ENCODE assay signal across 8 mouse cellular contexts in genomic region chr10:63381498-63382280, GRCm38 (mm10). TPM values are rescaled to one million over a fixed set of nuclear protein-coding genes. Genes with fewer than 3 reads are reported as not detected.
DNase-seq lines count a peak whose midpoint lies in the region; ATAC-seq and TF ChIP-seq lines count a peak whose summit lies in the region.

Sirt1 (minus strand) TSS chr10:63381704.

- 4% methylated on average over 24 of the region's 24 CpGs for WGBS in hindbrain, postnatal 0 days
- under 1% methylated on average over 24 of the region's 24 CpGs for WGBS in liver, postnatal 0 days (ENCODE audit: insufficient replicate concordance)

- ATAC-seq in erythroblast, adult 5-6 weeks (replicated peaks; ENCODE audit: low FRiP score, poor library complexity, severe bottlenecking), result no peak
- ATAC-seq in hindbrain, postnatal 0 days, result no peak
- no peak for ATAC-seq in liver, postnatal 0 days

- H3K4me3 ChIP-seq in hindbrain, postnatal 0 days (ENCODE audit: low read length), result peak within 1 kb of the TSS; percentile 50
- H3K4me3 ChIP-seq in liver, postnatal 0 days (ENCODE audit: low read depth, low read length), result peak within 1 kb of the TSS; percentile 74

- DNase-seq in layer of hippocampus, adult 8-10 months (ENCODE audit: low spot score in 2 of 2), result peak in 1 of 2 experiments; percentile 10
- no peak for DNase-seq in layer of hippocampus, adult 9-11 months
- DNase-seq in adrenal gland, adult (ENCODE audit: inconsistent age in 2 of 2, low spot score in 1 of 2), result peak; percentile 27 to 55
- DNase-seq in hindbrain, postnatal 0 days (ENCODE audit: low spot score), result peak; percentile 14
- peak; percentile 18 for DNase-seq in liver, postnatal 0 days
- peak; percentile 45 for DNase-seq in retina, adult 2 months (ENCODE audit: low read depth, low spot score)
- DNase-seq in adipocyte (ENCODE audit: low spot score), result no peak

- H3K27me3 ChIP-seq in hindbrain, postnatal 0 days (ENCODE audit: insufficient read depth, low read length), result no peaks in the 10 kb centered on the region
- H3K27me3 ChIP-seq in liver, postnatal 0 days (ENCODE audit: insufficient read depth, low read length), result no peaks in the 10 kb centered on the region

- no peak for TF ChIP-seq EP300 in liver, postnatal 0 days (IDR thresholded peaks at IDR 0.05; ENCODE audit: low read depth)

- no peaks in the 10 kb centered on the region for H3K9me3 ChIP-seq in hindbrain, postnatal 0 days (ENCODE audit: low read length)
- H3K9me3 ChIP-seq in liver, postnatal 0 days (ENCODE audit: low read length), result no peaks in the 10 kb centered on the region

- H3K9ac ChIP-seq in hindbrain, postnatal 0 days (replicated peaks; ENCODE audit: low read length), result peak within 1 kb of the TSS; percentile 66
- H3K9ac ChIP-seq in liver, postnatal 0 days (replicated peaks), result peak within 1 kb of the TSS; percentile 73

- H3K27ac ChIP-seq in hindbrain, postnatal 0 days, result peak within 1 kb of the TSS; percentile 62
- H3K27ac ChIP-seq in liver, postnatal 0 days (ENCODE audit: low read depth), result no peak within 1 kb of the TSS

- no peaks in the 10 kb centered on the region for H3K4me1 ChIP-seq in hindbrain, postnatal 0 days (ENCODE audit: insufficient read depth, low read length)
- peaks cover 11% of the 10 kb centered on the region for H3K4me1 ChIP-seq in liver, postnatal 0 days (ENCODE audit: insufficient read depth)

- H3K36me3 ChIP-seq in hindbrain, postnatal 0 days (ENCODE audit: insufficient read depth, low read length), result no peaks in the 10 kb centered on the region
- H3K36me3 ChIP-seq in liver, postnatal 0 days (replicated peaks; ENCODE audit: insufficient read depth, low read length), result no peaks in the 10 kb centered on the region

- peak within 1 kb of the TSS; percentile 90 for H3K4me2 ChIP-seq in hindbrain, postnatal 0 days (ENCODE audit: low read depth, low read length)
- H3K4me2 ChIP-seq in liver, postnatal 0 days (ENCODE audit: low read depth, low read length), result peak within 1 kb of the TSS; percentile 97

- no peak for TF ChIP-seq CTCF in hindbrain, postnatal 0 days (IDR thresholded peaks at IDR 0.05; ENCODE audit: low read depth)
- TF ChIP-seq CTCF in liver, postnatal 0 days (IDR thresholded peaks at IDR 0.05; ENCODE audit: low read depth), result no peak

RNA-seq across cellular contexts. Expression of gene Sirt1, which starts in this region (rescaled TPM):
- total RNA-seq in layer of hippocampus, adult 8-10 months (2022), result 10 to 100 TPM; 14.1 to 16.0 (median 15.3) TPM
- 18.8 and 21.7 TPM in 2 replicates for total RNA-seq in erythroblast, adult 5-6 weeks (2015; ENCODE audit: low replicate concordance)
- total RNA-seq in erythroblast, adult 5-6 weeks (2017; ENCODE audit: low replicate concordance), result 30.3 and 31.5 TPM in 2 replicates
- total RNA-seq in hindbrain, postnatal 0 days (2014; rRNA removed), result 11.0 and 12.6 TPM in 2 replicates
- 3.2 and 3.5 TPM in 2 replicates for polyA plus RNA-seq in hindbrain, postnatal 0 days (2015; fragmentation: Nextera tagmentation; extraction: Ambion mirVana)
- 2.8 and 3.1 TPM in 2 replicates for polyA plus RNA-seq in liver, postnatal 0 days (2015; fragmentation: Nextera tagmentation; extraction: Ambion mirVana)

Comparison
In these comparisons a context has a peak if more than half of its experiments do, and no peak if none do; other contexts are left out.
1. DNase-seq: peak in adrenal gland, adult (2 of 2), hindbrain, postnatal 0 days (single experiment), liver, postnatal 0 days (single experiment) and retina, adult 2 months (single experiment); none in layer of hippocampus, adult 9-11 months (single experiment) and adipocyte (single experiment).